Mouse (Mus musculus) E14TG2a.4 (cell line): ENCODE measurements around the gene Ambra1.

ENCODE experiments used
- H3K27me3 ChIP-seq: 2 replicates; pipeline ENCODE4 v1.6.1; 2014; ENCODE audit warnings: low read length, control low read depth; ENCODE audit not compliant: insufficient read depth
- H3K36me3 ChIP-seq: 2 replicates; pipeline ENCODE4 v1.6.1; 2014; ENCODE audit warnings: low read length, control low read depth; ENCODE audit not compliant: insufficient read depth
- H3K4me1 ChIP-seq: replicated peaks from 2 replicates; pipeline ENCODE4 v1.6.1; 2014; ENCODE audit warnings: low read depth, low read length, control low read depth
- H3K4me3 ChIP-seq: replicated peaks from 2 replicates; pipeline ENCODE4 v1.5.1; 2014; ENCODE audit warnings: mild to moderate bottlenecking, low read length
- H3K9me3 ChIP-seq: 2 replicates; pipeline ENCODE4 v1.6.1; 2014; ENCODE audit warnings: low read length, control low read depth
- CTCF ChIP-seq: conservative IDR thresholded peaks from 2 replicates; pipeline ENCODE4 v1.5.1; 2014; ENCODE audit warnings: low read length
- NANOG ChIP-seq: IDR thresholded peaks from 2 replicates; pipeline ENCODE4 v1.6.1; 2014; ENCODE audit warnings: borderline replicate concordance, low read length, mixed read lengths
- POU5F1 ChIP-seq: IDR thresholded peaks from 2 replicates; pipeline ENCODE4 v1.6.1; 2014; ENCODE audit warnings: low read length, borderline replicate concordance

The Ambra1 gene

GRCm38 (mm10) chr2:91948792-91949241, 218.9 kb downstream of the Ambra1 start:
- Histone ChIP-seq H3K9me3 (no peaks in the 10 kb centered on the region), H3K4me3 (no peak overlapping the region), H3K27me3 (no peaks in the 10 kb centered on the region), H3K4me1 (peaks cover 76% of the 10 kb centered on the region), H3K36me3 (peaks cover 7% of the 10 kb centered on the region; the same call in 1 of the 2 replicates)
- TF ChIP-seq CTCF (no peak), NANOG (no peak), POU5F1 (no peak)

DNA sequence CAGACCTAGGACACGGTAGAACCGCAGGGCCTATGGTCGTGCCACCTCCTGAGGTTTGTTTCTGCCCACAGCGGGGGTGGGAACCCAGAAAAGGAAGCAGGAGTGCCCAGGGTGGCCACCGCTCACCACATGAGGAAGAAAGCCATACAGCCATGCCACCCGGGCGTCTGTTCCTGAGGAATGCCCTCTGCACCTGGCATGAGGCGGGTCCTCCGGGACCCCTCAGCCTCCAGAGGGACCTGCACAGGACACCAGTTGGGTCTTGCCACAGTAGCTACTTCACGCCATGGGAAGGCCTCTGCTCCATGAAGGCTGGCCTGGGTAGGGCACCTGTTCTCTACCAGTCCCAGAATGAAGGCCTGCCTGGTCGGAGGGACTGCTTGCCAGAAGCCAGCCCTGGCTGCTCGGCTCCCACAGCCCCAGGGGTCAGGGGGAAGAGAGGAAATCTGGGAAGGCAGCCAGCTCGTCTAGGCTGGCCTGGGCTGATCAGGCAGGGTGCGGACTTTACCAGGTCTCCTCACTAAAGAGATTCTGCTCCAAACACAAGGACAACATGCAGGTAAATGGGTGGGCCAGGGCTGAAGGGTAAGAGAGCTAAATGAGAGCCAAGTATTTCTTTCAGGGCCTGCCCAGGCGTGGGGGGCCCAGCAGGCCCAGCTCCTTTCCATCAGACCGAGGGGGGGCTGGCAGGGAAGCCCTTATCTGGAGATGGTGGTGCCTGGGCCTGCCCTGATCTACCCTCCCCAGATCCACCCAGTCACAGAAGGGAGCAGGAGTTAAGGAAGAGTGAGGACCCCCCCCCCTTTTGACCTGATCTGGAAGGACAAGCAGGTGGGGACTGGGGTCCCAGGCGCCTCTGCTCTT, 219.7 kb downstream of the Ambra1 start:
- Histone ChIP-seq H3K9me3 (no peaks in the 10 kb centered on the region), H3K27me3 (no peaks in the 10 kb centered on the region), H3K4me3 (peak overlapping the region; percentile 51), H3K36me3 (peaks cover 7% of the 10 kb centered on the region; the same call in 1 of the 2 replicates), H3K4me1 (peaks cover 76% of the 10 kb centered on the region)
- TF ChIP-seq POU5F1 = no peak

- H3K27me3 ChIP-seq = no peaks in the 10 kb centered on the region
- H3K4me3 ChIP-seq = peak overlapping the region; percentile 51
- no peak for TF ChIP-seq CTCF
- no peak for TF ChIP-seq NANOG
- no peak for TF ChIP-seq POU5F1
- 0 out of 2 replicates have a peak, but pooled peaks cover 3% of the 10 kb centered on the region for H3K36me3 ChIP-seq
- H3K4me1 ChIP-seq = peaks cover 76% of the 10 kb centered on the region
- H3K9me3 ChIP-seq = no peaks in the 10 kb centered on the region
These were observed 220.5 kb downstream of the Ambra1 start for GRCm38 (mm10) chr2:91950275-91951085.

DNA sequence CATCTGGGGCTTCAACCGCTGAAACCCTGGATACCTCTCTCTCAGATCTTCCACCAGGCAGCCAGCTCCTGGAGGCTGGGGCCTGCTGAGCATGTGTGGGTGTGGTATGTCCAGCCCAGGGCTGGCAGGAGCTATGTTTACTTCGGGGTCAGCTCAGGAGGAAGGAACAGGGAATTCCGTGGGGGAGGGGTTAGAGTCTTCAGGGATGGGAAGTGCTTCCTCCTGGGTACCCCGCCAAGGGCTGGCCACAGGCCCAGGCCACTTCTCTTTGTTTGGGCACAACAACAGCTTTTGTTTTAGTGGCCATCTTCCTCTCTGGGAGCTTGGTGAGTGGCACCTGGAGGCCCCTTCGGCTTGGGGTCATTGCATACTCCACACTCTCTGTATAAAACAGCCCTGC, 223.9 kb downstream of the Ambra1 start:
- H3K36me3 ChIP-seq = peaks cover 9% of the 10 kb centered on the region; the same call in 1 of the 2 replicates
- no peaks in the 10 kb centered on the region for H3K27me3 ChIP-seq
- H3K4me3 ChIP-seq = peak overlapping the region; percentile 35; the same call in 1 of the 2 replicates
- H3K9me3 ChIP-seq = no peaks in the 10 kb centered on the region
- no peak for TF ChIP-seq CTCF
- TF ChIP-seq NANOG = no peak
- no peak for TF ChIP-seq POU5F1
- H3K4me1 ChIP-seq = peaks cover 74% of the 10 kb centered on the region

GRCm38 (mm10) chr2:91955121-91955591, 225.2 kb downstream of the Ambra1 start:
- Histone ChIP-seq H3K36me3 (peaks cover 16% of the 10 kb centered on the region), H3K27me3 (no peaks in the 10 kb centered on the region), H3K9me3 (no peaks in the 10 kb centered on the region), H3K4me1 (peaks cover 74% of the 10 kb centered on the region), H3K4me3 (no peak overlapping the region)
- TF ChIP-seq NANOG (no peak), POU5F1 (no peak), CTCF (no peak)

GRCm38 (mm10) chr2:91955875-91956274, 225.9 kb downstream of the Ambra1 start:
- Histone ChIP-seq H3K9me3 (no peaks in the 10 kb centered on the region), H3K4me1 (peaks cover 74% of the 10 kb centered on the region), H3K27me3 (no peaks in the 10 kb centered on the region), H3K36me3 (peaks cover 21% of the 10 kb centered on the region), H3K4me3 (no peak overlapping the region)
- TF ChIP-seq CTCF (no peak), POU5F1 (no peak), NANOG (no peak)

DNA sequence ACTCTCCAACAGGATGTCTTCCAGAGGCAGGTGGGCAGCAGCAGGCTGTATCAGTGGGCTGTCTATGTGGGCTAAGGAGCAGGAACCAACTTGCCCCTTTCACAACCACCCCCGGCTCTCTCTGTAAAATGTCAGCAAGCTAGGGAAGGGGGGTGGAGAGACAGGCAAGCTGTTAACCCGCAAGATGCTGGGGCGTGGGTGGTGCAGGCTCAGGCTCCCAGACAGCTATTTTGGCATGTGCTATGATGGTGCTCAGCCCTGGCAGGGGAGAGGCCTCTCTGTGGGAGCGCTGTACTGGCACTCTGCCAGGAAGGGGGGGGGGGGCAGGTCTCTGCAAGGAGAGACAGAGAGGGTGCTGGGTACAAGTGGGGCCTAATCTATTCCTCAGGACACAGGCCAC, 227.2 kb downstream of the Ambra1 start:
- Histone ChIP-seq H3K4me1 (peaks cover 82% of the 10 kb centered on the region), H3K9me3 (no peaks in the 10 kb centered on the region), H3K4me3 (no peak overlapping the region), H3K27me3 (no peaks in the 10 kb centered on the region), H3K36me3 (peaks cover 25% of the 10 kb centered on the region)
- no peak for TF ChIP-seq NANOG
- no peak for TF ChIP-seq POU5F1
- TF ChIP-seq CTCF = no peak

GRCm38 (mm10) chr2:91958049-91958448, 228.1 kb downstream of the Ambra1 start:
- Histone ChIP-seq H3K4me1 (peaks cover 90% of the 10 kb centered on the region), H3K9me3 (no peaks in the 10 kb centered on the region), H3K4me3 (no peak overlapping the region), H3K36me3 (peaks cover 25% of the 10 kb centered on the region), H3K27me3 (peaks cover 5% of the 10 kb centered on the region; the same call in 1 of the 2 replicates)
- TF ChIP-seq POU5F1 (no peak), NANOG (no peak), CTCF (no peak)
